Mouse (Mus musculus) heart, postnatal 25 days (tissue): ENCODE results near the gene Abcg4. TPM values are rescaled to one million over a fixed set of nuclear protein-coding genes. Genes with fewer than 3 reads are reported as not detected.
A peak's percentile ranks its signal among the peaks of the same experiment; 100 is the strongest.
"Not testable (repeated sequence)": the region's sequence is repeated elsewhere in the genome, so short reads cannot be mapped to it uniquely, and the experiment has no call there.

Experiments used
- DNase-seq: peaks from one replicate; pipeline ENCODE4 v3.0.0; 2022; ENCODE audit warnings: low spot score
- intact Hi-C: fragments of 180-260 bp; cut with DNase I; formaldehyde crosslinking; loops from one replicate; pipeline ENCODE4 v1.15.1; 2025
- total RNA-seq, 2 experiments: library from RNA; stranded (reverse); gene quantifications; 2 replicates each; pipeline ENCODE4 v1.2.3; 2021

Gene Abcg4
- total RNA-seq, 2 experiments from 2014 or later, result 0.34 to 0.42 TPM

GRCm38 (mm10) chr9:44320799-44321133 lies 32.4 kb upstream of the Abcg4 start:
- intact Hi-C loops, result no loop called here
- no peak for DNase-seq

- intact Hi-C loops, result no loop called here
- DNase-seq, result peak; percentile 84
These were observed 31.7 kb upstream of the Abcg4 start, which contains the start of gene C2cd2l for GRCm38 (mm10) chr9:44319887-44320798. Gene C2cd2l (minus strand): TSS chr9:44320285.

GRCm38 (mm10) chr9:44319105-44319886 lies 30.9 kb upstream of the Abcg4 start:
- DNase-seq, result no peak
- intact Hi-C loops, result no loop called here

- intact Hi-C loops, result no loop called here
- no peak for DNase-seq
These were observed 30.3 kb upstream of the Abcg4 start for GRCm38 (mm10) chr9:44318826-44319095.

- no peak for DNase-seq
- intact Hi-C loops, result no loop called here
These were observed 29.8 kb upstream of the Abcg4 start for GRCm38 (mm10) chr9:44318076-44318825.

GRCm38 (mm10) chr9:44317452-44317851 lies 29.0 kb upstream of the Abcg4 start:
- intact Hi-C loops, result no loop called here
- no peak for DNase-seq

- DNase-seq, result no peak
- intact Hi-C loops, result no loop called here
These were observed 26.5 kb upstream of the Abcg4 start for GRCm38 (mm10) chr9:44314910-44315309.

- intact Hi-C loops, result no loop called here
- DNase-seq, result no peak
These were observed 25.8 kb upstream of the Abcg4 start for GRCm38 (mm10) chr9:44314257-44314547.

- no peak for DNase-seq
- intact Hi-C loops, result no loop called here
These were observed 25.3 kb upstream of the Abcg4 start for GRCm38 (mm10) chr9:44313476-44314256.

GRCm38 (mm10) chr9:44311136-44312134 lies 23.0 kb upstream of the Abcg4 start:
- intact Hi-C loops, result no loop called here
- peak; percentile 52 for DNase-seq

- intact Hi-C loops, result no loop called here
- no peak for DNase-seq
These were observed 22.3 kb upstream of the Abcg4 start for GRCm38 (mm10) chr9:44310750-44311135.

- DNase-seq, result no peak
- intact Hi-C loops, result no loop called here
These were observed 21.3 kb upstream of the Abcg4 start for GRCm38 (mm10) chr9:44309756-44310155.

GRCm38 (mm10) chr9:44307248-44307647 lies 18.8 kb upstream of the Abcg4 start:
- DNase-seq, result no peak
- intact Hi-C loops, result no loop called here

GRCm38 (mm10) chr9:44306532-44306931 lies 18.1 kb upstream of the Abcg4 start:
- no peak for DNase-seq
- intact Hi-C loops, result no loop called here

- DNase-seq, result peak; percentile 99
- intact Hi-C loops, result loop anchor here (2.0 kb wide), 1 partner anchor 21 kb away; the partner anchor contains the start of gene Dpagt1
These were observed 17.2 kb upstream of the Abcg4 start, which contains the start of gene Hinfp for GRCm38 (mm10) chr9:44305466-44306079. Gene Hinfp (minus strand): TSS chr9:44305671.

- intact Hi-C loops, DNase-seq: not testable (repeated sequence)
These were observed 11.6 kb upstream of the Abcg4 start for GRCm38 (mm10) chr9:44300001-44300400.

- DNase-seq, result no peak
- intact Hi-C loops, result loop anchor here (5.0 kb wide), 2 partner anchors 45 to 95 kb away; no protein-coding TSS in a partner anchor
These were observed 4.1 kb upstream of the Abcg4 start for GRCm38 (mm10) chr9:44292490-44292889.

- DNase-seq, result no peak
- intact Hi-C loops, result no loop called here
These were observed 510 bp upstream of the Abcg4 start for GRCm38 (mm10) chr9:44288959-44289291.
